Mouse (Mus musculus): ENCODE measurements around the gene Tpd52l1. TPM values are rescaled to one million over a fixed set of nuclear protein-coding genes. Genes with fewer than 3 reads are reported as not detected.

Gene Tpd52l1
- total RNA-seq, 1 experiment from 2014 or later, result not detected

DNA sequence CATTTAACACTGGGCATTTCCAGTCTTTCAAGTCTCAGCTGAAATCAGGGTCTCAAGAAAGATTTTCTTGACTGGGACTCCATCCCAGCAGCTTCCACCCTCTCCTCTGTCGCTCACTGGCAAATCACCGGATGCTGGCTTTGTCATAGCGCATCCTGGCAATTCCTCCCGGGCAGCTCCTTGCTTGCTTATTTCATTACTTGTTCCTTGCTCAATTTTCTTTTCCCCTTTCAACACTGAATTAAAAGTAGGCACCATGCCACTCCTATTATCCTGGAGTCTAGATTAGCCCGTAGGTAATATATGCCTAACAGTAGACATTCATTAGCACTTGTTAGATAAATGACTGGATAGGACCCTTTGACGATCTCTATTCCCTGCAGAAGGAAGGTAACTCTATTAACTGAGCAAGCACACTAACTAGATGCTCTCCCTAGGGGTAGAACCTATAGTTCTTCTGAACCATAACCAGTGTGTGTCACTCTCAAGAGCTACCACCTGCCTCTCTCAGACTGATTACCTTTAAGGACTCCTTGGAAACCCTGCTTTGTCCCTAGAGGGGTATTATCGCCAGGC lies 90.8 kb downstream of the Tpd52l1 start:
- no peak for ATAC-seq (replicated peaks in 1 of 2; ENCODE audit: insufficient read depth in 1 of 2, low FRiP score in 2 of 2, low TSS enrichment in 1 of 2, low read depth in 1 of 2, poor library complexity in 2 of 2, severe bottlenecking in 2 of 2)

DNA sequence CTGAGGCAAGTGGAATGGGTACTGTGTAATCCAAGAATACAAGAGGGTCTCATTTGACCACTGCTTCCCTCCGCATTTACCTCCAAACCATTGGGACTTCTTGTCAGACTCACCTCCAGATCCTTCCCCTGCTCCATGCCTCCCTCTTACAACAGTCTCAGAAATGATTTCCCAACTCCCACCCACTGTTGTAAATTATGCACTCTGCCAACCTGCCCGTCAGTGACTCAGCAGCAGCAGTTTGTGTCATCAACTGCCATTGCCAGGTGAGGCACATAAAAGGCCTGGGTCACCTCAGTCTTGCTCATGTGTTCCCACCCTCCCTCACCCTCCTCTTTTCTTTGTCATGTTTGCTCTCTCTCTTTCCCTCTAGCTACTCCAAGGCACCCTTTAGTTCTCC lies 91.6 kb downstream of the Tpd52l1 start:
- no peak for ATAC-seq (replicated peaks in 1 of 2; ENCODE audit: insufficient read depth in 1 of 2, low FRiP score in 2 of 2, low TSS enrichment in 1 of 2, low read depth in 1 of 2, poor library complexity in 2 of 2, severe bottlenecking in 2 of 2)

DNA sequence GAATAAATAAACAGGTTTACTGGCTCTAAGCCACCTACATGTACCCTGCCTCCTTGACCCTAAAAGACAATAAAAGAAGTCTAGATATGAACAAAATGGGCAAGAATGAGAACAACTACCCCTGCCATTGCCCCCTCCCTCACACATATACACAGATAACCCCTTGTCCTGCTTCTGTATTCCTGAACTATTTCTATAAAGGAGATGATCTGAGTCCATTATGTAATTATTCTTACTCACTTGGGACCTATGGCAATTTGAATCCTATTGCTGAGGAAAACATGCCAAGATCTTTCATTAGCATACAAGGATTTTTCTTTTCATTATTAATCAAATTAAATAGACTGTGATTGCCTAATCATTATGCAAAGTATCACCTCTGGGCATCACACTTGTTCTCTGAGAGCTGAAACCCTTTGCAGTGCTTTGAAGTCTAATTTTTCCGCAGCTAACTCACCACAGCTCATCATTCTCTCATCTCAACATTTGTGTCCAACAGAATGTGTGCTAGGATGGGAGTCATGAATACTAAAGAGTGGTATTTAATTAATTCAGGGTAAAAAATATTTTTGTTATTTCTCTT lies 92.8 kb downstream of the Tpd52l1 start:
- ATAC-seq (replicated peaks in 1 of 2; ENCODE audit: insufficient read depth in 1 of 2, low FRiP score in 2 of 2, low TSS enrichment in 1 of 2, low read depth in 1 of 2, poor library complexity in 2 of 2, severe bottlenecking in 2 of 2), result no peak

DNA sequence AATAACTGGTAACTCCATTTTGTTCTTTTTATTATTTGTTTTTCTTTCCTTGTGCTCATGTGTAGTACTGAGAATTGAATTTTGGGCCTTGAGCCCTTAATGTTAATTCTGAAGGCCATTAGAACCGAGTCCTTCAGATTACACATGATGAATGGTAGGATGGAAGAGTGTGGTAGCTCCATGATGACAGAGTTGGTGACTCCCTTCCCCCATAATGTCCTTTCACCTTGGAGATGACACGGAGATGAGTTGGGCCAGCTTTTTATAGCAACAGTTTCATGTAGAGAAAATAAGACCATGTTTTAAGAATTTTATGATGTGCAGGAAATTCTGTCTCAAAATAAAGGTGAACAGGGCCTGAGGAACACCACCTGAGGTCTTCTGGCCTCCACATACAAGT lies 94.7 kb downstream of the Tpd52l1 start:
- ATAC-seq (replicated peaks in 1 of 2; ENCODE audit: insufficient read depth in 1 of 2, low FRiP score in 2 of 2, low TSS enrichment in 1 of 2, low read depth in 1 of 2, poor library complexity in 2 of 2, severe bottlenecking in 2 of 2), result no peak

DNA sequence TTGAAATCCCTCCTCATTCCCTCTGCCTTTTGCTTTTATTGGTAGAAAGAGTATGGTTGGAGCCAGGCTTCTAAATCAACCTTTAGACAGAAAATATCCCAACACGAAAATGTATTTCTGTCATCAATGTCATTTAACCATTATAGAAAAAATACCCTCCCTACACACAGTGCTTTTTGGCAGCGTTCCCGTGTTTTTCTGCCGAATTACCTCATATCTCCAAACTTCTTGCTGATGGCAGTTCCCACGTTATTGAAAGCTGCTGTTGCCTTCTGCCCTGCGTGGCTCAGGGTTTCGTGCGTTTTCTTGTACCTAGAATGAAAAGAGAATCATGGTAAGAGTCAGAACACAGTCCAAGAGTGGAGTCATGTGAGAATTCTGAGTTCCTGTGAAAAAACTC lies 99.4 kb downstream of the Tpd52l1 start:
- ATAC-seq (replicated peaks in 1 of 2; ENCODE audit: insufficient read depth in 1 of 2, low FRiP score in 2 of 2, low TSS enrichment in 1 of 2, low read depth in 1 of 2, poor library complexity in 2 of 2, severe bottlenecking in 2 of 2), result no peak

DNA sequence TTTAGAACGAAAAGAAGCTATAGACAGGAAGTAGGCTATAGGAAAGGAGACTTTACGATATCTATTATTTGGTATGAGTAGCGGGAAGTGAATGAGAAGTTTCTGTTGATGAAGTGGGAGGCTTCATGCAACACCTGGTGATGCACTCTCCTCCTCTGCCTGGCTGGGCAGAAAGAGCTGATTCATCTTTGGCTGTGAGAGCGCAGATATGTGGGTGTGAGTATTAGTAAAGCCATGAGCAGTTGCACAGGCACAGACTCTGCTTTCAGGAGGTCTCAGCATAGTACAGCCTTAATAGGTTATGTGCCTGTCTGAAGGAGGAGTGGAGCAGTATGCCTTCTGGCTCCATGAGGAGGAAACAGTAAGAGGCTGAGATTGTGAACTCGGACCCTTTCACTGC lies 109.3 kb downstream of the Tpd52l1 start:
- ATAC-seq (replicated peaks in 1 of 2; ENCODE audit: insufficient read depth in 1 of 2, low FRiP score in 2 of 2, low TSS enrichment in 1 of 2, low read depth in 1 of 2, poor library complexity in 2 of 2, severe bottlenecking in 2 of 2), result no peak

DNA sequence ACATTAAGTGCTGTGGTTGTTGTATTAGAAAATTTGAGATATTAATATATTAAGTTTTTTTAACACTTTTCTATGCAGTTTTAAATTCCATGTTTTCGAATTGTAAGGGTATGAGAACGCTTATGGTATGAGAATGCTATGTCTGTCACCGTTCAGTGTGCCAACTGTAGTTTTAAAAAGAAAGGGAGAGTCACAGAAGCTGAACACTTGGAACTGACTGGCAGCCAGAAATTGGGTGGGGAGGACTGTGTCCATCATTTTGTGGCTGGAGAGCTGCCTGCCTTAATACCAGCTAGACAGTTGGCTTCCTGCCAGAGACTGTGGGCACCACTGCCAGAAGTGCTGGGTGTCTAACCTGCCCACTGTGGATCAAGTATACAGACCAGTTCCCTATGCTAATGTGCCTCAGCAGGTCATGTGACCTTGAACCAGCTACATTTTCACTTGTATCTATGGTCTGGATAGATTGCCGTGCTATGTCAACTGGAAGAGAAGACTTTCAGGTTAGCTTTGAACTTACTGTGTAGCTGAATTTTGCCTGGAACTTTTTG lies 114.5 kb downstream of the Tpd52l1 start:
- peak; percentile 62 to 67; a peak in 3 of 4 replicates for ATAC-seq (replicated peaks in 1 of 2; ENCODE audit: insufficient read depth in 1 of 2, low FRiP score in 2 of 2, low TSS enrichment in 1 of 2, low read depth in 1 of 2, poor library complexity in 2 of 2, severe bottlenecking in 2 of 2)

DNA sequence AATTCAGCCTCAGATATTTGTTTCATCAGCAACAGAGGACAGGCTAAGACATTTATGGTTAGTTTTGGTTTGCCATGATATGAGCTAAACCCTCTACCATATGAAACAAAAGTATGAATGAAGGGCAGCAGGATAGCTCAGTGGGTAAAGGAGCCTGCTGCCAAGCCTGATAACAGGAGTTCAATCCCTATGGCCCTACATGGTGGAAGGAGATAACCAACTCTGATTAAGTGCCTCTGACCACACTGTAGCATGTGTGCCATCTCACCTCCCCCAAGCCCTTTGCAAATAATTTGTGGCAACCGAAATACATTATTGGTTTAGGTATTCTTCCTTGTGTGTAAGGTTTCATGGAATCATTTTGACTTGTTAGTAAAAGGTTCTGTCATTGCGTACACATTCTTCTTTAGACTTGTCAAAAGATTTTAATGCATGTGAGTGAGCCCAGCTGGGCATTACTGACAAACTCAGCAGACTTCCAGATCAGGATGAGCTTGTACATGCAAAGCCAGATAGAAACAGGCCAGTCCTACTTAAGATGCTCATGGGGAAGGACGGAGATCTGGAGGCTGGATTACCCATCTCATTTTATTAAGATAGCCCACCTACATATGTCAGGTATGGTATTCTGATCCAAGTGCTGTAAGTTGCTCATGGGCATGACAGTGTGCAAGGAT lies 115.3 kb downstream of the Tpd52l1 start:
- peak in 1 of 2 experiments; percentile 56; a peak in 1 of 4 replicates for ATAC-seq (replicated peaks in 1 of 2; ENCODE audit: insufficient read depth in 1 of 2, low FRiP score in 2 of 2, low TSS enrichment in 1 of 2, low read depth in 1 of 2, poor library complexity in 2 of 2, severe bottlenecking in 2 of 2)

DNA sequence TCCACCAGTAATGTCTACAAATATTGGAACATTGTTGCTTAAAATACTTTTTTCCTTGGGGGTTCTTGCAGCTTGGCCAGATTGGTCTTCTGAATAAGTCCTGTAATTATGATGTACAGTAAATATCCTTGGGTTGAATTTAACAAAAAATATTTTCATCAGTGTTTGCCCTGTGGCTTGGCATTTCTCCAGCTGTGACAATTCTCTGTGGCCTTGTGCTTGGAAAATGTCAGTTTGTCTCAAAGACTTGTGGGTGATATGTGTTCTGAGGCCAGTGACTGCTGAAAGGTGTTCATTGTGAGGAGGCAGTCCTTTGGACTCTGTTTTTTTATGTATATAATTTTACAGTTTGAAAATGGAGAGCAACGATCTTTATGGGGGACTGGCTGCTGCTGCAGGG lies 116.3 kb downstream of the Tpd52l1 start:
- ATAC-seq (replicated peaks in 1 of 2; ENCODE audit: insufficient read depth in 1 of 2, low FRiP score in 2 of 2, low TSS enrichment in 1 of 2, low read depth in 1 of 2, poor library complexity in 2 of 2, severe bottlenecking in 2 of 2), result no peak

DNA sequence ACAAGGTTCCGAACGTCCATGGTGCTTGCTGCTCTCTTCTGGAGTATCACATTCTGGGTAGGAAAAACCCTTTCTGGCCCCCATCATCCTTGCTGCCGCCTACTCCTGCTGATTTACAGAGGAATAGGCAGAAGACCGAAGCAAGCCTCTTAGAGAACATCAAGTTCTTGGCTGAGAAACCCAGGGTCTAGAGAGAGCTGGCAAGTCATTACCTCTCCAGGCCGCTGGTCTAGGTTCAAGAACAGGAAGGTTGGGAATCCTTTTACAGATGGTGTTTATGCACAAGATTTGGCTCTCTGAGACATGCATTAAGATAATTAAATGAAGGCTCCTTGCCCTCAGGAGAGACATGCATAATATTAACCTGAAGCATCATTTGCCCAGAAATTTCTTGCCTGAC lies 127.3 kb downstream of the Tpd52l1 start:
- ATAC-seq (replicated peaks in 1 of 2; ENCODE audit: insufficient read depth in 1 of 2, low FRiP score in 2 of 2, low TSS enrichment in 1 of 2, low read depth in 1 of 2, poor library complexity in 2 of 2, severe bottlenecking in 2 of 2), result no peak

DNA sequence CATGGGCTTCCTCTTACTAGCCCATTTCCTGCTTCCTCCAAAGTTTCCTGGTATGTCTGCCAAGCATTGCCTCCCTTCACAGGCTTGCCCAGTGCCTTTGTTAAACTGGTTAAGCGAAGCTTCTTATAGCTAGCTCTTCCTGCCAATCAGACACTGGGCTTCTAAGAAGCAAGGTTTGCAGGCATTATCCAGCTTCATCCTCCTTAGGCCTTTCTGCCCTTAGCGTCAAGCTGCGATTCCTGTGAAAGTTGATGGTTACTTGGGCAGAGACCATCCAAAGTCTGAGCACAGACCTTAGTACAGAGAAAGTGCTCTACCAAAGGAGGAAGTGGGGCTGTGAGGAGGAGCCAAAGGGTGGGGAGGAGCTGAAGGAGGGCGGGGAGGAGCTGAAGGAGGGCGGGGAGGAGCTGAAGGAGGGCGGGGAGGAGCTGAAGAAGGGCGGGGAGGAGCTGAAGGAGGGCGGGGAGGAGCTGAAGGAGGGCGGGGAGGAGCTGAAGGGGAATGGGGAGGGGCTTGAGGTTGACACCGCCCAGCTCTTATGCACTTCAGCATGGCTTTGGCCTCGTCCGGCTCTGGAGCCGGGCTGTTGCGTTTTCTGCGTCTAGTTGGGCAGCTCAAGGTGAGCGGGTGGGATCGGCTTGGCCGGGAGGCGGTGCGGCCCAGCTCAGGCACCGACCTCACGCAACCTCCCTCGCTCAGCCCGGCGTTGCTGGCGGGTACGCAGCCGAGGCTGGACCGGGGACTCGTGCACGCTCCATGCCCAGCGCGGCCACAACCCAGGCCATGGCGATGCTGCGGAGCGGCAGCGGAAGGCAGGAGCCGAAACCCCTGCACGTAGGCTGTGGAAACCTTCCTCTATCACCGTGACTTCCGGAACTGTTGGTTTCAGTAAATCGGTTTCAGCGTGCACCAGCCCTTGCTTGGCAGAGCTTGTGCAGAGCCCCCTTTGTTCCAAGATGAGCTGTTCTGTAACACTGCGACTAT lies 132.6 kb downstream of the Tpd52l1 start, which contains the start of gene Hddc2:
TSS of gene Hddc2 (plus strand) at position 519 of the 984 bp plus-strand sequence.
- ATAC-seq (replicated peaks in 1 of 2; ENCODE audit: insufficient read depth in 1 of 2, low FRiP score in 2 of 2, low TSS enrichment in 1 of 2, low read depth in 1 of 2, poor library complexity in 2 of 2, severe bottlenecking in 2 of 2), result peak; percentile 84 to 91

DNA sequence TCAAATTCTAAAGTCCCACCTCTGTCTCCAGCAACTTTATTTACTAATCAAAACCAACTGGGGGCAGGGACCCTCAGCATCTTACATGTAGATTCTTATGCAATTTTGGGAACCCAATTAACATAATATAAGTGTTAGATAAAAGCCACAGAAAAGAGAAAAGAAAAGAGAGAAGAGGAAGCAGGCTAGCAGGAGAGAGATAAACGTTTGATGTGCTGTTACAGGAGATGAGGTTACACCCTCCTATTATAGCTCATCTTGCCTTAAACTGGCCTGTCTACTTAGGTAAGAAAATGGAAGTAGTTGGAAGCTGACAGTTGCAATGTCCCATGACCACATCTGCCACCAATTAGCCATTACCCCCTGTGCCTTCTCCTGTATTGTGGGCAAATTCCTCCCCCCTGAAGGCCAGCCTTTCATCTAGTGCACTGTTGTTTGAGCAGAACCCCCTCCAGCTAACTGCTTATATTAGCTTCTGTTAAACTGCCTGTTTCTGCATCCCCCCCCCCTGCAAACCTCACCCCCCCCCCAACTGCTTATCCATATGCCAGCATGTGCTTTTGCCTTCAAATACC lies 138.6 kb downstream of the Tpd52l1 start:
- ATAC-seq (replicated peaks in 1 of 2; ENCODE audit: insufficient read depth in 1 of 2, low FRiP score in 2 of 2, low TSS enrichment in 1 of 2, low read depth in 1 of 2, poor library complexity in 2 of 2, severe bottlenecking in 2 of 2), result no peak

DNA sequence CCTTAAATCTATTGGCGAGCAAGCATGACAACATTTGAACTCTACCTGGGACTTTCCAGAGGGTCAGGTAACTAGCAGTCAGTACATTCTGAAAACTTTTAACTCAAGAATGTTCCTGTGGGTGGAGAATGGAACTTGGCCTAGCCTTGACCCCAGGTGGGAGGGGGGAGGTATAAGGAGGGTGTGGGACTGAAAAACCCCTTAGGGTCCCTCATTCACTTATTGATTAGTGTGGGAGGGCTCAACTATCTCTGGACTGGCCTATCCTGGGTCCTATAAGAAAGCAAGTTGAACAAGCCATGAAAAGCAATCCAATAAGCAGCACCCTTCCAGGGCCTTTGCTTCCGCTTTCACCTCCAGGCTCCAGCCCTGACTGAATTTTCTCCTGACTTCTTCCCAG lies 142.3 kb downstream of the Tpd52l1 start:
- ATAC-seq (replicated peaks in 1 of 2; ENCODE audit: insufficient read depth in 1 of 2, low FRiP score in 2 of 2, low TSS enrichment in 1 of 2, low read depth in 1 of 2, poor library complexity in 2 of 2, severe bottlenecking in 2 of 2), result no peak

DNA sequence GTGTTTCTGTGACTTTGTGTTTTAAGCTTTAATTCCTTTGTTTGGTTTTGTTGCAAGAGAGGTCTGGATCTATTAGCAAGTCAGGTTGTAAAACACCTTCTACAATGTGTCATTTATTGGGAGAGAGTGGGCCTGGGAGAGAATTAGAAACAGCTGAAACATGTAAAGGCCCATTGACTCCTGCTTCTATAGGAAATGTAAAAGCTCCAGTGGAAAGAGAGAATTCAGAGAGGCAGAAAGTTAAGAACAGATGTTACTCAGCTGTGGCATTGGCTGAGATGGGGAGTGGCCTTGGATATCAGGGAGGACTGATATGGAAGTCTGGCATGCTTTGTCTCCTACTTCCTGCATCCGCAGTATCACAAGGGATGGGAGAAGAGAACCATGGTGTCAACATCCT lies 145.5 kb downstream of the Tpd52l1 start:
- ATAC-seq (replicated peaks in 1 of 2; ENCODE audit: insufficient read depth in 1 of 2, low FRiP score in 2 of 2, low TSS enrichment in 1 of 2, low read depth in 1 of 2, poor library complexity in 2 of 2, severe bottlenecking in 2 of 2), result no peak

DNA sequence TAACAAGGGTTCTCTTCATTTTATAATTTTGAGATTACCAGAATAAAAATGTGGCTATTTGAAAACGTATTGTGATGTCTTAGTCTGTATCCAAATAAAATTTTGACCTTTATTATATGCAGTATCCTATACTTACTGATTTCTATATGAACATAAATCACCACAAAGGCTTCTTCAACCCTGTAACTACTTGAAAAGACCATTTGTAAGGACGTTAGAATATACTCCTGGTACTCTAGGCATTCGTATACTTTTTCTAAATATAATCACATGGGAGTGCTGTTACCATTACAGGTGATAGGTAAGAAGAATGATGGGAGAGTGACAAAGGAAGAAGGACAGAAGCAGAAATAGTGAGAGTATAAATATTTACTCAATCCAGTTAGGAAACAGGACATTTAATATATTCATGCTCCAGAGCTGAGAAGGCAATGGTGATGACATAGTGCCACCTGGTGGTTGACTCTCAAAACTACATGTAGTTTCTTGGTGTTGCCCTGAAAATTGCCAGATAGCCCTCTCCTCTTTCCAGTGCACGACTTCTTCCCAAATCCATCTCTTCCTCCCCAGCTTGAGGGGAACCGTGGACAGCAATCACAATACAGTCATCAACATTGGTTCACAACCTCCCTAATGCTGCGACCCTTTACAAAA lies 146.7 kb downstream of the Tpd52l1 start:
- ATAC-seq (replicated peaks in 1 of 2; ENCODE audit: insufficient read depth in 1 of 2, low FRiP score in 2 of 2, low TSS enrichment in 1 of 2, low read depth in 1 of 2, poor library complexity in 2 of 2, severe bottlenecking in 2 of 2), result peak; percentile 62 to 94

DNA sequence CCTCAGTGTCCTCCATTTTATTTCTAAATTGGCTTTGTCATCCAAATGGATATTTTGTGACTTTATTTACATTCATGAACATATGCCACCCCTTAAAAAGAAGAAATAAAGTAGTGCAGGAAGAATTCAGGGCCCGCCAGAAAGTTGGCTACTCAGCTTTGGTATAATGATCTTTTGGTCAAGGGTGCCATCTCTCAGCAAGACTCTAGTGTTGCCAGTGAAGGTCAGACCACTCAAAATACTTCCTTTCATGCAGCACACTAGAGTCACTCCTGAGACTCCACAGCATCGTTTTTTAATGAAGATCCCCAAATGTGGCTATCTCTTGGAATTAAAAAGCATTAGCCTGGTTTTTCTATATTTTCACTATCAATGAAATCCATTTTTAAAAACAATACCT lies 147.5 kb downstream of the Tpd52l1 start:
- ATAC-seq (replicated peaks in 1 of 2; ENCODE audit: insufficient read depth in 1 of 2, low FRiP score in 2 of 2, low TSS enrichment in 1 of 2, low read depth in 1 of 2, poor library complexity in 2 of 2, severe bottlenecking in 2 of 2), result no peak

DNA sequence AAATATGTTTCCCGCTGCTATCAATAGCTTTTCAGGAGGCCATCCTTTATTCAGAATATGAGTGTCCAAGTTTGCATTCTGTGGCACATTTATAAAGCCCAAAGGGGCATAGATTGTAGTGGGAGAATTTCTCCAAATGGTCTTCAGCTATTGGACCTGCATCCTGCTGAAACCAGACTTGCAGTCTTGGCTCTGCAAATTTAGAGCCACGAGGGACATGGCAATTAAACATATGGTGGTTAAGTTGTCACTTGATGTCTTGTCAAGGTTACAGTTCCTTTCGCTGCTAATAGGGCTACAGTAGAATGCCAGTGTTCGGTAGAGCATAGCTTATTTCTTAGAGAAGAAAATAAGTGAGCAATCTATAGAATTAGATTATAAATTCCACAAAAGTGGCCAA lies 148.7 kb downstream of the Tpd52l1 start:
- no peak for ATAC-seq (replicated peaks in 1 of 2; ENCODE audit: insufficient read depth in 1 of 2, low FRiP score in 2 of 2, low TSS enrichment in 1 of 2, low read depth in 1 of 2, poor library complexity in 2 of 2, severe bottlenecking in 2 of 2)
